Mouse (Mus musculus): ENCODE measurements around the gene Trim54.

DNA sequence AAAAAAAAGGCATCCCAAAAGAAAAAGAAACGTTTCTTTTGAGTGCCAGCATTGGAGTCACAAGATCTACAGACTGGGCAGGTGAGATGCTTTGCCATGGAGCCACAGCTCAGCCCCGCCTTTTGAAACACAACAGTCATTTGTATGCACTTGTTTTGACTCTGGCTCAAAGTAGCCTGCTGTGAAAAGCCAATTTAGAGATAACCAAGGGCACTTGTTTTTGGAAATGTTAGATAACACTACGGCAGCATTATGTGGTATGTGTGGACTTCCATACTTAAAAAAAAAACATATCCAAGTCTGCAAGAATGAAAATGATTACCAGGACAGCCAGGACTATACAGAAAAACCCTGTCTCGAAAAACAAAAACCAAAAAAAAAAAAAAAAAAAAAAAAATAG is 67.2 kb downstream of the Trim54 start:
- TF ChIP-seq CTCF (IDR thresholded peaks at IDR 0.05) (no peak), EP300 (IDR thresholded peaks at IDR 0.05) (no peak)
